Mouse (Mus musculus): ENCODE measurements at regions not wholly inside any gene's neighbourhood (a gene's known extent, or its start where the extent isn't known, plus 50 kb on each side); places are given as distances from the start of the nearest gene placed in this dataset.

DNA sequence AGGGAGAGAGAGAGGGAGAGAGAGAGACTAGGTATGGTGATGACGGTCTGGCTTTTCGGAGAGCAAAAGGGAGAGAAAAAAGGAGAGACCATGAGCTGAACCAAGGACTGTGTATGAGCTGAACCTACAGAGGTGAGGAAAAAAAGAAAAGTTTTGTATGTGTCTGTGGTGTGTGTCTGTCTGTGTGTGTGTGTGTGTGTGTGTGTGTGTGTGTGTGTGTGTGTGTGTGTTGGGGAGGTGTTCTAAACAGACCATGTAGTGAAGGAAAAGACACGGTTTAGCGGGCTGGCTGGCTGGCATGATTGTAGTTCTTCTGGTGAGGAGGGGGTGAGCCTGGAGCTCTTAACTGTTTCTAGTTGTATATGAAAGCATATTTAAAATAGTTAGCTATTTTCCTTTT, 418.6 kb upstream of the Ubash3b start:
- TF ChIP-seq POLR2A (IDR thresholded peaks at IDR 0.05; ENCODE audit: borderline replicate concordance, extremely low read depth, low read depth, low read length) (no peak), CTCF (IDR thresholded peaks at IDR 0.05; ENCODE audit: insufficient read depth, low read length) (no peak)
